ENCODE assay signal across 26 mouse cellular contexts in genomic region chr2:70404301-70404700, GRCm38 (mm10).
"Had no signal": no experiment of that assay in that cellular context is flagged by ENCODE, and none has a peak within 500 bp of the region (broad histone marks: within the 10 kb centered on the region; RNA-seq: fewer than 3 reads in every experiment).

No protein-coding gene starts in this region.

- H3K9ac ChIP-seq: heart, embryonic 13.5 days; heart, embryonic 15.5 days; hindbrain, embryonic 12.5 days; hindbrain, embryonic 15.5 days; intestine, embryonic 15.5 days; kidney, embryonic 15.5 days; limb, embryonic 13.5 days; limb, embryonic 15.5 days; liver, embryonic 12.5 days; liver, embryonic 14.5 days had no signal

- H3K9me3 ChIP-seq: heart, embryonic 13.5 days; heart, embryonic 15.5 days; hindbrain, embryonic 12.5 days; hindbrain, embryonic 15.5 days; intestine, embryonic 15.5 days; kidney, embryonic 15.5 days; limb, embryonic 13.5 days; limb, embryonic 15.5 days; liver, embryonic 12.5 days had no signal

- H3K27ac ChIP-seq: heart, embryonic 13.5 days; heart, embryonic 15.5 days; hindbrain, embryonic 12.5 days; hindbrain, embryonic 15.5 days; hindbrain, postnatal 0 days; intestine, embryonic 15.5 days; kidney, embryonic 15.5 days; kidney, postnatal 0 days; limb, embryonic 13.5 days; limb, embryonic 15.5 days; liver, embryonic 12.5 days; liver, embryonic 14.5 days had no signal

- H3K36me3 ChIP-seq: heart, embryonic 13.5 days; heart, embryonic 15.5 days; hindbrain, embryonic 12.5 days; hindbrain, embryonic 15.5 days; intestine, embryonic 15.5 days; kidney, embryonic 15.5 days; limb, embryonic 13.5 days; limb, embryonic 15.5 days; liver, embryonic 12.5 days had no signal

- H3K4me2 ChIP-seq: heart, embryonic 11.5 days; heart, embryonic 13.5 days; heart, embryonic 15.5 days; hindbrain, embryonic 12.5 days; hindbrain, embryonic 15.5 days; intestine, embryonic 15.5 days; kidney, embryonic 15.5 days; limb, embryonic 13.5 days; limb, embryonic 15.5 days; liver, embryonic 12.5 days had no signal

- DNase-seq: gastrocnemius, postnatal 14 days; gastrocnemius, postnatal 36 days; heart, adult 18-20 months; heart, postnatal 14 days; heart, postnatal 36 days; kidney, adult 11 months; kidney, adult 2 months; kidney, adult 9 months; kidney, postnatal 14 days; kidney, postnatal 36 days; layer of hippocampus, adult 9-11 months; layer of hippocampus, postnatal 36 days; left cerebral cortex, postnatal 4 days had no signal

- H3K27me3 ChIP-seq: heart, embryonic 13.5 days; heart, embryonic 15.5 days; hindbrain, embryonic 12.5 days; hindbrain, embryonic 15.5 days; intestine, embryonic 15.5 days; kidney, embryonic 15.5 days; limb, embryonic 13.5 days; limb, embryonic 15.5 days; liver, embryonic 12.5 days had no signal

- H3K4me1 ChIP-seq: intestine, embryonic 15.5 days; liver, embryonic 12.5 days had no signal

- H3K4me3 ChIP-seq: heart, embryonic 13.5 days; heart, embryonic 15.5 days; hindbrain, embryonic 12.5 days; hindbrain, embryonic 15.5 days; intestine, embryonic 15.5 days; kidney, embryonic 15.5 days; limb, embryonic 13.5 days; limb, embryonic 15.5 days; liver, embryonic 12.5 days had no signal

- ATAC-seq: hindbrain, postnatal 0 days; intestine, embryonic 15.5 days; liver, embryonic 12.5 days had no signal
